8 mouse cellular contexts compared by ENCODE assay signal in genomic region chr3:103791230-103792110, GRCm38 (mm10). TPM values are rescaled to one million over a fixed set of nuclear protein-coding genes. Genes with fewer than 3 reads are reported as not detected.
A peak's percentile ranks its signal among the peaks of the same experiment; 100 is the strongest.
DNase-seq lines count a peak whose midpoint lies in the region; ATAC-seq and TF ChIP-seq lines count a peak whose summit lies in the region.

Hipk1 (minus strand) TSS chr3:103791563.

- TF ChIP-seq POLR2A in brain, embryonic 14.5 days (IDR thresholded peaks at IDR 0.05; ENCODE audit: borderline replicate concordance, extremely low read depth, insufficient read depth, insufficient read length, poor library complexity, severe bottlenecking) = peak; percentile 66

- peak within 1 kb of the TSS; percentile 88 for H3K4me2 ChIP-seq in heart, embryonic 13.5 days
- H3K4me2 ChIP-seq in liver, embryonic 12.5 days = peak within 1 kb of the TSS; percentile 73
- peak within 1 kb of the TSS; percentile 76 for H3K4me2 ChIP-seq in stomach, embryonic 15.5 days

- peaks cover 76% of the 10 kb centered on the region for H3K4me1 ChIP-seq in erythroblast, embryonic 14.5 days (ENCODE audit: control insufficient read depth)
- H3K4me1 ChIP-seq in heart, embryonic 13.5 days = peaks cover 28% of the 10 kb centered on the region
- H3K4me1 ChIP-seq in liver, embryonic 12.5 days = peaks cover 70% of the 10 kb centered on the region
- H3K4me1 ChIP-seq in stomach, embryonic 15.5 days = no peaks in the 10 kb centered on the region

- peak; percentile 97 for DNase-seq in brain, embryonic 14.5 days (ENCODE audit: low read depth)
- DNase-seq in kidney, postnatal 10 days = peak; percentile 96
- DNase-seq in natural killer cell, adult 2 months (ENCODE audit: low spot score in 2 of 2) = peak; percentile 92 to 93

- WGBS in heart, embryonic 13.5 days = 7% methylated on average over 49 of the region's 49 CpGs
- WGBS in liver, embryonic 12.5 days (ENCODE audit: insufficient replicate concordance) = 7% methylated on average over 49 of the region's 49 CpGs
- WGBS in stomach, embryonic 15.5 days = 9% methylated on average over 49 of the region's 49 CpGs

- TF ChIP-seq CTCF in C2C12 (IDR thresholded peaks at IDR 0.05; ENCODE audit: control insufficient read depth, insufficient read depth, insufficient read length) = no peak
- TF ChIP-seq CTCF in brain, embryonic 14.5 days (IDR thresholded peaks at IDR 0.05; ENCODE audit: borderline replicate concordance, extremely low read depth, insufficient read depth, insufficient read length) = peak; percentile 5; the same call in 1 of the 2 replicates

- H3K9ac ChIP-seq in heart, embryonic 13.5 days = peak within 1 kb of the TSS; percentile 97
- H3K9ac ChIP-seq in liver, embryonic 12.5 days = peak within 1 kb of the TSS; percentile 100
- H3K9ac ChIP-seq in stomach, embryonic 15.5 days = peak within 1 kb of the TSS; percentile 84

- peak within 1 kb of the TSS; percentile 92 for H3K27ac ChIP-seq in heart, embryonic 13.5 days (replicated peaks)
- peak within 1 kb of the TSS; percentile 91 for H3K27ac ChIP-seq in liver, embryonic 12.5 days
- H3K27ac ChIP-seq in stomach, embryonic 15.5 days = peak within 1 kb of the TSS; percentile 90

- H3K79me3 ChIP-seq in C2C12 (ENCODE audit: low read depth) = peaks cover 39% of the 10 kb centered on the region

- peaks cover 45% of the 10 kb centered on the region for H3K79me2 ChIP-seq in C2C12 (ENCODE audit: control insufficient read depth, insufficient read depth)

- no peaks in the 10 kb centered on the region for H3K9me3 ChIP-seq in erythroblast, embryonic 14.5 days (ENCODE audit: control insufficient read depth, low read length)
- no peaks in the 10 kb centered on the region for H3K9me3 ChIP-seq in heart, embryonic 13.5 days
- no peaks in the 10 kb centered on the region for H3K9me3 ChIP-seq in liver, embryonic 12.5 days (replicated peaks)
- no peaks in the 10 kb centered on the region for H3K9me3 ChIP-seq in stomach, embryonic 15.5 days

- H3ac ChIP-seq in C2C12 (ENCODE audit: control insufficient read depth, insufficient read length, low read depth) = peak within 1 kb of the TSS; percentile 85

- no peaks in the 10 kb centered on the region for H3K27me3 ChIP-seq in C2C12 (ENCODE audit: control insufficient read depth, insufficient read depth, insufficient read length)
- no peaks in the 10 kb centered on the region for H3K27me3 ChIP-seq in erythroblast, embryonic 14.5 days (ENCODE audit: control insufficient read depth)
- H3K27me3 ChIP-seq in heart, embryonic 13.5 days (replicated peaks) = no peaks in the 10 kb centered on the region
- no peaks in the 10 kb centered on the region for H3K27me3 ChIP-seq in liver, embryonic 12.5 days (replicated peaks)
- H3K27me3 ChIP-seq in stomach, embryonic 15.5 days (replicated peaks) = no peaks in the 10 kb centered on the region

- peak; percentile 86 for ATAC-seq in heart, embryonic 13.5 days (ENCODE audit: extremely low read depth, insufficient number of reproducible peaks, low FRiP score, low TSS enrichment)
- peak; percentile 90 for ATAC-seq in liver, embryonic 12.5 days
- ATAC-seq in stomach, embryonic 15.5 days (ENCODE audit: insufficient read depth, low FRiP score, low read depth) = peak; percentile 93

- no peaks in the 10 kb centered on the region for H3K36me3 ChIP-seq in C2C12 (ENCODE audit: control insufficient read depth, insufficient read depth)
- peaks cover 28% of the 10 kb centered on the region for H3K36me3 ChIP-seq in erythroblast, embryonic 14.5 days (ENCODE audit: control insufficient read depth)
- no peaks in the 10 kb centered on the region for H3K36me3 ChIP-seq in heart, embryonic 13.5 days
- peaks cover 12% of the 10 kb centered on the region for H3K36me3 ChIP-seq in liver, embryonic 12.5 days
- no peaks in the 10 kb centered on the region for H3K36me3 ChIP-seq in stomach, embryonic 15.5 days

- H3K4me3 ChIP-seq in C2C12 (ENCODE audit: insufficient read depth, poor library complexity, severe bottlenecking) = peak within 1 kb of the TSS; percentile 86
- peak within 1 kb of the TSS; percentile 70 for H3K4me3 ChIP-seq in erythroblast, embryonic 14.5 days (replicated peaks)
- peak within 1 kb of the TSS; percentile 97 for H3K4me3 ChIP-seq in heart, embryonic 13.5 days
- H3K4me3 ChIP-seq in liver, embryonic 12.5 days = peak within 1 kb of the TSS; percentile 98
- peak within 1 kb of the TSS; percentile 91 for H3K4me3 ChIP-seq in stomach, embryonic 15.5 days (replicated peaks)

TF ChIP-seq in C2C12, 6 proteins besides CTCF, POLR2A, EP300 and RAD21:
- TF ChIP-seq USF1 (IDR thresholded peaks at IDR 0.05; ENCODE audit: low read depth) (no peak), CEBPB (IDR thresholded peaks at IDR 0.05; ENCODE audit: low read depth) (no peak), MYOD1 (IDR thresholded peaks at IDR 0.05; ENCODE audit: control insufficient read depth, insufficient read length, low read depth) (no peak), FOSL1 (IDR thresholded peaks at IDR 0.05; ENCODE audit: insufficient read depth, low read length, poor library complexity, severe bottlenecking) (no peak), MYOG (IDR thresholded peaks at IDR 0.05; ENCODE audit: control insufficient read depth, extremely low read depth, insufficient read length) (no peak), MAX (IDR thresholded peaks at IDR 0.05) (no peak)

RNA-seq across cellular contexts. Expression of gene Hipk1, which starts in this region (rescaled TPM):
- polyA plus RNA-seq in C2C12 (2012; fragmentation: generic; extraction: Trizol) = 15.6 TPM
- 28.5 and 45.8 TPM in 2 replicates for polyA plus RNA-seq in brain, embryonic 14.5 days (2012; rRNA removed)
- 5.7 and 7.4 TPM in 2 replicates for polyA plus RNA-seq in erythroblast, embryonic 14.5 days (2012)
- polyA plus RNA-seq in heart, embryonic 13.5 days (2015; fragmentation: Nextera tagmentation; extraction: Ambion mirVana) = 8.7 and 9.9 TPM in 2 replicates
- polyA plus RNA-seq in liver, embryonic 12.5 days (2016; fragmentation: Nextera tagmentation; extraction: Ambion mirVana) = 17.7 and 18.1 TPM in 2 replicates
- polyA plus RNA-seq in stomach, embryonic 15.5 days (2015; fragmentation: Nextera tagmentation; extraction: Ambion mirVana) = 10.1 and 11.1 TPM in 2 replicates

Comparison
In these comparisons a context has a peak if more than half of its experiments do, and no peak if none do; other contexts are left out.
1. Peak in every context shown above with its lines: DNase-seq, ATAC-seq, H3K4me3 ChIP-seq and H3K27ac ChIP-seq.